Mouse (Mus musculus): Measurements from ENCODE around the gene Radil. TPM values are rescaled to one million over a fixed set of nuclear protein-coding genes. Genes with fewer than 3 reads are reported as not detected.

Gene Radil
- polyA plus RNA-seq (2014; fragmentation: Illumina TruSeq; extraction: RNeasy Lipid Tissue Mini Kit (QIAGEN cat#74804); ENCODE audit: insufficient read depth, low read depth, low replicate concordance): 7.1 TPM

GRCm38 (mm10) chr5:142550706-142551652 is at the start of gene Radil:
Gene Radil, minus strand, starts transcription at chr5:142551098.

GRCm38 (mm10) chr5:142529915-142530314 is 21.0 kb downstream of the Radil start, which contains the start of gene Papolb:
Gene Papolb, minus strand, starts transcription at chr5:142530076.

DNA sequence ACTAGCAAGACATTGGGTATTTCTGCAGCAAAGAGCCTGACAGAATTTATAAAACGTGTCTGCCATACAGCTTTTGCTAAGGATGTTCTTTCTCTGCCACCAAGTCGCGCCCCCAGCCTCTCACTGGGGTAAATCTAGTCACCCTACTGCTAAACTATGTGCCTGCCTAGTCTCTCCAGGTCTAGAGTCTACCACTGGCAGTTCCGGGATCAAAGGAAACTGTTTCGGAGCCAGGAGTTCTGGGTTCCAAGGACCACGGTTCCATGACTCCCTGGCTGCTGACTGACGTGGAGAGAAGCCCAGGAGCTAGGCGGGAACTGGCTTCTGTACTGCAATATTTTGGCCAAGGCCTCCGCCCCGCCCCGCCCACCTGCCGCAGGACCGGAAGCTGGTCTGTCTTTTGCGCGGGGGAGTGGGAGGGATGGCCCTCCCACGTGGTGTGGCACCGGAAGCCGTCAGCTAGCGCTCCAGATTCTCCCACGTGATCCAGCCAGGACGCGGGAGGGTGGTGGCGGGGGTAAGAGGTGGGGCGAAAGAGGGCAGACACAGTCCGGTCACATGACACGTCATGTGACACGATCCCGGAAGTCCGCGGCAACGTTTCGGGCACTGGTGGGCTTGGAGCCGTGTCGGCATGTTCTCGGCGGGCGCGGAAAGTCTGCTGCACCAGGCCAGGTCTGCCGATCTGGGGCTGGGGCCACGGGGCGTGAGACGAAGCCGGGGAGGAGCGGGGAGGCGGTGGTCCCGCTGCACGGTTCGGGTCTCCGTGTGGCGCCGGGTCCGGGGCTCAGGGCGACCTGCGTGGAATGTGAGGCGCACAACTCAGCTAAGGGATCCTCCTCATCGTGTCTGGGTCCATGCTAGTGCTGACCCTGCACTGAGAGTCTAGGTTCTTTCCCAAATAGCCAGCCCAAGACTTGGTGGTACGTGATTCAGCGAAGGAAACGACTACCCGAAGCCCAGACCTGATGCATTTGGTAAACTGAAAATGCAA is 87.1 kb downstream of the Radil start, which contains the start of gene Ap5z1:
Gene Ap5z1, plus strand, starts transcription at position 484 of the 994 bp plus-strand sequence.

Other genes starting within 250 kb of the Radil start
- gene Foxk1, start 149.6 kb downstream of the Radil start, polyA plus RNA-seq (2014; fragmentation: Illumina TruSeq; extraction: RNeasy Lipid Tissue Mini Kit (QIAGEN cat#74804); ENCODE audit: insufficient read depth, low read depth, low replicate concordance): 5.9 TPM
- gene Ap5z1, start 87.2 kb downstream of the Radil start, polyA plus RNA-seq (2014; fragmentation: Illumina TruSeq; extraction: RNeasy Lipid Tissue Mini Kit (QIAGEN cat#74804); ENCODE audit: insufficient read depth, low read depth, low replicate concordance): 6.1 TPM
- 0.06 TPM for gene Papolb, start 21.0 kb downstream of the Radil start, polyA plus RNA-seq (2014; fragmentation: Illumina TruSeq; extraction: RNeasy Lipid Tissue Mini Kit (QIAGEN cat#74804); ENCODE audit: insufficient read depth, low read depth, low replicate concordance)
- gene Mmd2, start 57.7 kb upstream of the Radil start, polyA plus RNA-seq (2014; fragmentation: Illumina TruSeq; extraction: RNeasy Lipid Tissue Mini Kit (QIAGEN cat#74804); ENCODE audit: insufficient read depth, low read depth, low replicate concordance): not detected
- gene Wipi2, start 76.6 kb upstream of the Radil start, polyA plus RNA-seq (2014; fragmentation: Illumina TruSeq; extraction: RNeasy Lipid Tissue Mini Kit (QIAGEN cat#74804); ENCODE audit: insufficient read depth, low read depth, low replicate concordance): 16.8 TPM
- 0.65 TPM for gene Slc29a4, start 141.4 kb upstream of the Radil start, polyA plus RNA-seq (2014; fragmentation: Illumina TruSeq; extraction: RNeasy Lipid Tissue Mini Kit (QIAGEN cat#74804); ENCODE audit: insufficient read depth, low read depth, low replicate concordance)

All from lung, adult 10 weeks (tissue).